Mouse (Mus musculus) spleen, adult 18-20 months (tissue): Measurements from ENCODE around the gene Eif4enif1.
"Not testable (repeated sequence)": the region's sequence is repeated elsewhere in the genome, so short reads cannot be mapped to it uniquely, and the experiment has no call there.

Experiments
- DNase-seq, 2 experiments: peaks; one replicate each; pipeline ENCODE4 v3.0.0; 2022; ENCODE audit warnings: mixed read lengths in 2 of 2

The Eif4enif1 gene

GRCm38 (mm10) chr11:3181971-3182370, 20.2 kb upstream of the Eif4enif1 start:
- not testable (repeated sequence) for DNase-seq

DNA sequence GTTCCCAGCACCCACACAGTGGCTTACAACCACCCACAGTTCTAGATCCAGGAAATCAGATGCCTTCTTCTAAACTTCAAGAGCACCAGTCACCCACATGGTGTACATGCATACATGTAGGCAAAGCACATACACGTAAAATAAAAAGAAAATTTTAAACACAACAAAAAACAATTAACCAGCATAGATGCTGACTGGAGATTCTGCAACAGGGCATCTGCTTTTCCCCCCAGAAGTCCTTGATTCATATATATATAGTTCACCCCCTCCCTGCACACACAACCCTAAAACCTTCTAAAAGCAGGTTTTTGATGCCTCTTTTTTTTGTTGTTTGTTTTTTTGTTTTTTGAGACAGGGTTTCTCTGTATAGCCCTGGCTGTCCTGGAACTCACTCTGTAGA, 19.5 kb upstream of the Eif4enif1 start:
- DNase-seq: not testable (repeated sequence)

GRCm38 (mm10) chr11:3193363-3193762, 8.8 kb upstream of the Eif4enif1 start, which contains the start of gene Sfi1:
Gene Sfi1 (minus strand): TSS chr11:3193463.
- no peak for DNase-seq

GRCm38 (mm10) chr11:3200636-3201035, 1.6 kb upstream of the Eif4enif1 start:
- not testable (repeated sequence) for DNase-seq

GRCm38 (mm10) chr11:3201326-3202230, 614 bp upstream of the Eif4enif1 start:
- DNase-seq: no peak

DNA sequence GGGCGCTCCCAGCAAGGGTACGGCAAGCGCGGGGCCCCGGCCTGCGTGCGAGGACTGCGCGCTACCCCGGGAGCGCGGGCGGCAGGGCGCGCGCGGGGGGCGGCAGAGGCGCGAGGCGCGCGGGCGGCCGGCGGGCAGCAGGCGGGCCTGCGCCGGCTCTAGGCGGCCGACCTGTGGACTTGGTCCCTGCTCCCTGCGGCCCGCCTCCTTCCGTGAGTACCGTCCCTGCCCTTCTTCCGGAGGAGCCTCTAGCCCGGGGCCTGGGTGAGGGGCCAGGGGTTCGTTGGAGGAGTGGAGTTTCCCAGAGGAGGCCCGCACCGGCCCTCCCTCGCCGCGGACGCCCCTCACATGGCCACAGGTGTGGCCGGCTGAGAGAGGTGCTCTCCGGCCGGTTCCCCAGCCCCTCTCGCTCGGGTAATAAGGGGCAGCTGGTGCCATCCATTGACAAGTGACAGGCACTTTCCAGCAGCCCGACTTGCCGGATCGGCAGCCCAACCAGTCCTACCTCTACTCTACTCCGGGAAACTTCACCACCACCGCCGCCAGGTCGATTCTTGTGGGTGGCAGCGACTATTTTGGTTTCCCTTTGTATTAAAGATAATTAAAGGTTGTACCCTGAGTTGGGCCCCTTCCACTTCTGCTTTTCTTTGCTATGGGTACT, 719 bp downstream of the Eif4enif1 start:
- peak; percentile 53 to 59 for DNase-seq

DNA sequence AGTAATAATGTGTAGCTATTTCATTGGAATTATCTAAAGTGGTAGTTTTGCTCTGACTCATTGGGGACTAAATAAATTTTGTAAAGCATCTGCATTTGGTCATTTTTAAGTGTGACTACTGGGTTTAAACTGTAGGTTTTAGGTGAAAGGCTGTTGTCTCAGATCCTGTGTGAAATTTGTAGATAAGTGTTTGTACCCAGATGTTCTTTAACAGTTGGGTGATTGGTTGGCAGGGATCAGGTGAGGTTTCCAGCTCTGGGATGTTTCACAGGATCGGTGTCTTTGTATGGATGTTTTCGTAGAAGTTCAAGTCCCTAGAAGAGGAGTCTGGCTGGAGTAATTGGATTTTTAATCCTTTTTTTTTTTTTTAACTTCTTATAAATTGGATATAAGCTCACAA, 1.6 kb downstream of the Eif4enif1 start:
- no peak for DNase-seq

DNA sequence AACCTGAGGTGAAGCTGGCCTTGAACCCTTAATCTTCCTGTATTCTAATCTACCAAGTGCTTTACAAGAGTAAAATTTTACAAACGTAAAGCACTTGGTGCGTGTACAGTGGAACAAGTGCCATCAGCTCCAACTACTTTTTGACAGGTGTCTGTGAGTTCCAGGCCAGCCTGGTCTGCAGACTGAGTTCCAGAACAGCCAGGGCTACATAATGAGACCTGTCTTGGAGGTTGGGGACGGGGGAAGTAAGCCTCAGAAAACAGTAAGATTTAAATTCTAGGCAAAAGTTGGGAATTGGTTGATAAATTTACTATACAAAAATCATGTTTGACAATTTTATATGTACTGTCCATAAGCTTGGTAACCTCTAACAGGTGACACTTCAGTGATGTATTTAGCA, 3.0 kb downstream of the Eif4enif1 start:
- DNase-seq: no peak

DNA sequence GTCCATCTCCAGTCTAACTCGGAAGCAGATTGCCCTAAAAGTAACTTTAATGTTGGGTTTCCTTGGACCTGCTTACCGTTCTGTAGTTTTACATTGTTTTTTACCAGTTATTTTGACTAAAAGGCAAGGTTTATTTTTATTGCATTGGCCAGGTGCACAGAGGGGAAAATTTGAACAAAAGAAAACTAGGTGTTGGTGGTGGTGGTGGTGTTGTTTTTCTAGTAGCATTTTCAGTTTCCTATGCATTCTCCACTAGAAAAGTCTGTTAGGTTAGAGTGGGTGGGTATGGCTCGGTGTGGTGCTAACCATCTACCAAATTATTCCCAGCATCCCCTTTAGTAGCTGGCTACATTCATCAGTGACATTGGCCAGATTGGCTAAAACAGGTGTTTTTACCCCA, 4.6 kb downstream of the Eif4enif1 start:
- DNase-seq: no peak

DNA sequence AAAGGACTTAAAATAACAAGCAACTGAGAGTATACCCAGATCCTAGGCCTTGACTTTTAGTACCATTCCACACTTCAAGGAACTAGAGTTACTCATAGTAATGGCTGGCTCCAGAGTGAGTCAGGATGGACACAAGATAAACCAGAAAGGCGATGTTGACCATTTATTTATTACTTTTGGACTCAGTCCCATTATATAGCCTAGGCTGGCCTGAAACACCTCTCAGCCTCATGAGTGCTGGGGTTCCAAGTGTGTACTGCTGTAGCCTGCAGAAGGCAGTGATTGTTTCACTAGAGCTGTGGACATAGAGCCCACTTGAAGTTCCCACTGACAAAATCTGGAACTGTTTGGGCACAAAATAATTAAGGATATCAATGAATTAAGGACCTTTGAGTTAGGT, 10.3 kb downstream of the Eif4enif1 start:
- no peak for DNase-seq

GRCm38 (mm10) chr11:3223105-3223504, 20.9 kb downstream of the Eif4enif1 start:
- no peak for DNase-seq

DNA sequence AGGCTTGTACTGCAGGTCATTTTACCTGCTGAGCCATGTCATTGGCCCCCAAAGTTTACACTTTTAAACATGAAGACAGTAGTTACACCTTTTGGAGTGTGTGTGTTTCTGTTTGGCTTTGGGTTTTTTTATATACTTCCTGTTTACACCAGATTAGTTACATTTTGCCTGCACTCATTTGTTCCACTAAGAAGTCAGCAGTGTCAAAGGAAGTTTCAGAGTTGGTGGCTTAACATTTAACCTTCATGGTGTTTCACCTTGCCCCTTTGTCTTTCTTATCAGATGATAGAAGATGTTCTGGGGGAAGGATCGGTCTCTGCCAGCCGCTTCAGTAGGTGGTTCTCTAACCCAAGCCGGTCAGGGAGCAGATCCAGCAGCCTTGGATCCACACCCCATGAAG, 24.9 kb downstream of the Eif4enif1 start:
- DNase-seq: no peak

- DNase-seq: no peak
These were observed 30.1 kb downstream of the Eif4enif1 start for GRCm38 (mm10) chr11:3232248-3232647.

GRCm38 (mm10) chr11:3233704-3234103, 31.5 kb downstream of the Eif4enif1 start:
- DNase-seq: no peak

GRCm38 (mm10) chr11:3235277-3235676, 33.1 kb downstream of the Eif4enif1 start:
- DNase-seq: no peak

DNA sequence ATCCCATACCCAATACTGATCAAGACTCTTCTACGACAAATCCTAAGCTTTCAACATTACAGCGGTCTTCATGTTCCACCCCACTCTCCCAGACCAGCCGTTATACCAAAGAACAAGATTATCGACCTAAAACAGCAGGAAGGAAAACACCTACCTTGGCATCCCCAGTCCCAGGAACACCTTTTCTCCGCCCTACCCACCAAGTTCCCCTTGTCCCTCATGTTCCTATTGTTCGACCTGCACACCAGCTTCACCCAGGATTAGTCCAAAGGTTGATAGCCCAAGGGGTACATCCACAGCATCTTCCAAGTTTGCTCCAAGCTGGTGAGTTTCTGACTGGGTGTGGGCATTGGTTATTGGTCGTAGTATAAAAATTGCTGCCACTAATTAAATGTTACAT, 40.2 kb downstream of the Eif4enif1 start:
- no peak for DNase-seq

- DNase-seq: no peak
These were observed 41.6 kb downstream of the Eif4enif1 start for GRCm38 (mm10) chr11:3243771-3244170.

GRCm38 (mm10) chr11:3247387-3247786, 45.2 kb downstream of the Eif4enif1 start:
- DNase-seq: no peak

DNA sequence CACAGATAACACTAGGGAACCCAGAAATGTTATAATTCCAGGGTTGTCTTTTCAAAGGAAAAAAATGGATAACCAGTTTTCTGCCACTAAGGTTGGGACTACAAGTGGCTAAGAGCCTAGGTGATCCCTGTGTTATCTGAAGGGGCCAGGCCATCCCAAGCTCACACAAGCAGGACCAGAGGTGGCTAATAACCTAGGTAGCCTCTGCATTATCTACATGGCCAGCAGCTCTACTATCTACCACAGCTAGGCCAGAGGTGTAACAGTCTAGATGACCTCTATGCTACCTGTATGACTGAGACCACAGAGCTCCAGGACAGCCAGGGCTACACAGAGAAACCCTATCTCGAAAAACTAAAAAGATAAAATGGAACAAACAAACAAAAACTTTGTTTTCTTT, 57.3 kb downstream of the Eif4enif1 start:
- DNase-seq: no peak

- DNase-seq: no peak
These were observed 63.3 kb downstream of the Eif4enif1 start for GRCm38 (mm10) chr11:3265291-3266078.

DNA sequence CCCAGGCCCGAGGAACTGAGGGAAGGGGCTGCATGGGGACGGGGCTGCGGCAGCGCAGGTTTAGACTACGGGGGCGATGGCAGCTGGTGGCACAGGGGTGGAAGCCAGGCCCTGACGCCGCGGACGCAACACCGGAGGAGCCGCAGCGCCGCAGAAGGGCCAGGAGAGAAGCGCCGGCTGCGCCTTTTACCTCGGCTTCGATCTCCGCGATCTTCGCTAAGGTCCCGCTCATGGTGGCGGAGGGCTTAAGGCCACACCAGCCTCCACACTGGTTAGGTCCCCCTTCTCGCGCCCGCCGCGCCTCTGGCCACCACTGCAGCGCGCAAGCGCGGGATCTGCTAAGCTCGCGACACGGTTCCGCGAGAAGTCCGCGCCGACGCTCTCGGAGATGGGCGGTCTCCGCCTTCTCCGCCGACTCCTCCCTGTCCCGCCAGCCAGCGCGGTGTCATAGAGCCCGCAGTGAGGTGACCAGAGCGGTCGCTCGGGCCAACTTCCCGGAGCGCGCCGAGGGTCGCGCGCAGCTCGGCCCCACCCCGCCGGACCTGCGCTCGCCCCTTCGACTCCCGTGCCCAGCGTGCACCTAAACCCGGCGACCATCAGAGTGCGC, 64.0 kb downstream of the Eif4enif1 start, which contains the start of gene Drg1:
Gene Drg1, minus strand, starts transcription at position 337 of the 607 bp plus-strand sequence.
- peak; percentile 87 for DNase-seq

DNA sequence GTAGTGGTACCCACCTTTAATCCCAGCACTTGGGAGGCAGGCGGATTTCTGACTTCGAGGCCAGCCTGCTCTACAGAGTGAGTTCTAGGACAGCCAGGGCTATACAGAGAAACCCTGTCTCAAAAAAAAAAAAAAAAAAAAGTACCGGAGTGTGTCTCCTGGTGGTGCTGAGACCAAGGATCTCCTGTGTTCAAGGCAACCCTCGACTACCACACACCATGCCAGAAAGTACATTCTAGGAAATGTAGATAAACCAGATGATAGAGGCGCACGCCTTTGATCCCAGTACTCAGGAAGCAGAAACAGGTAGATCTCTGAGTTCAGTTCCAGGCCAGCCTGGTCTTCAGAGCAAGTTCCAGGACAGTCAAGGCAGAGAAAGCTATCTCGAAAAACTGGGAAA, 64.9 kb downstream of the Eif4enif1 start:
- DNase-seq: no peak

DNA sequence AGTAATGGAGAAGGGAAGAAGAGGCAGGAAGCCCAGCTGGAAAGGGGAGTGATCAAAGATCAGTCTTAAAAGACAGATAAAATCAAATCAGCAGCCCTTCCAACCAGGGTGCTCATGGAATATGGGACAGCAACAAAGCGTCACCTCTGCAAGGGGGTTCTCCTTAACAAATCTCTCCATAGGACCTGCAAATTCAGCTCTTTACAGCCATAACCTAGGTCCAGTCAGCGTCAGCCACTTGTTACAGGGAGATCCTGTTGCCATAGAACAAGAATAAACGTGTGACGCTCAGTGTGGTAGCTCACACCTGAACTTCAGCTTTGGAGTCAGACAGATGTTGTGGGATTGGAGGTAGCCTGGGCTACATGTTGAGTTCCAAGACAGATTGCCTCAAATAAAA, 67.0 kb downstream of the Eif4enif1 start:
- no peak for DNase-seq
